Mouse (Mus musculus): ENCODE measurements around the gene Pogk. TPM values are rescaled to one million over a fixed set of nuclear protein-coding genes. Genes with fewer than 3 reads are reported as not detected.

Pogk gene
- polyA plus RNA-seq, 1 experiment from 2014 or later: 33.4 TPM

- Histone ChIP-seq H3K4me3 (no peak overlapping the region), H3K27ac (no peak overlapping the region), H3K9ac (no peak overlapping the region), H3K4me1 (peaks cover 16% of the 10 kb centered on the region), H3K36me3 (ENCODE audit: poor library complexity, severe bottlenecking) (no peaks in the 10 kb centered on the region), H3K9me3 (replicated peaks) (no peaks in the 10 kb centered on the region), H3K4me2 (no peak overlapping the region), H3K27me3 (no peaks in the 10 kb centered on the region)
- ATAC-seq: no peak
- WGBS: 44% methylated on average over 5 of the region's 5 CpGs
These were observed 66.1 kb downstream of the Pogk start for GRCm38 (mm10) chr1:166343586-166343985.

GRCm38 (mm10) chr1:166342539-166342938 is 67.1 kb downstream of the Pogk start:
- H3K36me3 ChIP-seq (ENCODE audit: poor library complexity, severe bottlenecking): no peaks in the 10 kb centered on the region
- no peaks in the 10 kb centered on the region for H3K27me3 ChIP-seq
- no peak overlapping the region for H3K9ac ChIP-seq
- no peak overlapping the region for H3K4me3 ChIP-seq
- no peak overlapping the region for H3K27ac ChIP-seq
- no peak for ATAC-seq
- peaks cover 16% of the 10 kb centered on the region for H3K4me1 ChIP-seq
- no peaks in the 10 kb centered on the region for H3K9me3 ChIP-seq (replicated peaks)
- H3K4me2 ChIP-seq: no peak overlapping the region
- 83% methylated on average over 1 of the region's 1 CpGs for WGBS

GRCm38 (mm10) chr1:166342060-166342459 is 67.6 kb downstream of the Pogk start:
- Histone ChIP-seq H3K4me1 (peaks cover 16% of the 10 kb centered on the region), H3K36me3 (ENCODE audit: poor library complexity, severe bottlenecking) (no peaks in the 10 kb centered on the region), H3K27me3 (no peaks in the 10 kb centered on the region), H3K9me3 (replicated peaks) (no peaks in the 10 kb centered on the region), H3K27ac (no peak overlapping the region), H3K9ac (no peak overlapping the region), H3K4me3 (no peak overlapping the region), H3K4me2 (no peak overlapping the region)
- no peak for ATAC-seq
- whole genome bisulfite sequencing: 75% methylated on average over 2 of the region's 2 CpGs

GRCm38 (mm10) chr1:166339110-166339509 is 70.6 kb downstream of the Pogk start:
- H3K4me1 ChIP-seq: peaks cover 9% of the 10 kb centered on the region
- H3K9ac ChIP-seq: no peak overlapping the region
- no peaks in the 10 kb centered on the region for H3K9me3 ChIP-seq (replicated peaks)
- no peak overlapping the region for H3K4me3 ChIP-seq
- no peak for ATAC-seq
- no peak overlapping the region for H3K4me2 ChIP-seq
- no peaks in the 10 kb centered on the region for H3K27me3 ChIP-seq
- H3K36me3 ChIP-seq (ENCODE audit: poor library complexity, severe bottlenecking): no peaks in the 10 kb centered on the region
- WGBS: 86% methylated on average over 6 of the region's 6 CpGs
- no peak overlapping the region for H3K27ac ChIP-seq

Other genes with a start within 250 kb of the Pogk start
- gene Mael, start 171.1 kb downstream of the Pogk start, polyA plus RNA-seq (2015; fragmentation: Nextera tagmentation; extraction: Ambion mirVana): not detected in 2 replicates
- 4.5 and 5.3 TPM in 2 replicates for gene Ildr2, start 155.7 kb downstream of the Pogk start, polyA plus RNA-seq (2015; fragmentation: Nextera tagmentation; extraction: Ambion mirVana)
- 80.8 and 84.6 TPM in 2 replicates for gene Tada1, start 30.8 kb downstream of the Pogk start, polyA plus RNA-seq (2015; fragmentation: Nextera tagmentation; extraction: Ambion mirVana)
- not detected in 2 replicates for gene Gm4846, start 87.7 kb upstream of the Pogk start, polyA plus RNA-seq (2015; fragmentation: Nextera tagmentation; extraction: Ambion mirVana)
- not detected in 2 replicates for gene Gm4847, start 237.8 kb upstream of the Pogk start, polyA plus RNA-seq (2015; fragmentation: Nextera tagmentation; extraction: Ambion mirVana)

Data from forebrain, embryonic 13.5 days (tissue).